Comparison of ENCODE assay signal across 14 mouse cellular contexts in the genomic region with DNA sequence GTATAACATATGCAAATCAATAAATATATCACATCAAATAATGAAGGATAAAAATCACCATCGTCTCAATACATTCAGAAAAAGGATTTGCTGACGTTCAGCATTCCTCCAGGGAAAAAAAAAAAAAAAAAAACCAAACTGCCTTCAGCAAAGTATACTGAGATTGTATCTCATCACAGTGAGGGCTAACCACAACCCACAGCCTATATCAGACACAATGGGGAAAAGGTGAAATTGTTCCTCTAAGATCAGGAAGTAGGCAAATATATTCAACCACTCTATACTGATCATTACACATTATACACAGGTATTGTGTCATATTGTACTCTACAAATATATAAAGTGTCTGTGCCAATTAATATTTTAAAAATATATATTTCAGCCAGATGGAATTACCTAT.
"Had no signal": no experiment of that assay in that cellular context is flagged by ENCODE, and none has a peak within 500 bp of the region (broad histone marks: within the 10 kb centered on the region; RNA-seq: fewer than 3 reads in every experiment).

No protein-coding gene starts in this region.

- H3K4me3 ChIP-seq: megakaryocyte, embryonic 14.5 days; midbrain, embryonic 13.5 days; midbrain, embryonic 15.5 days; neural tube, embryonic 12.5 days; stomach, embryonic 15.5 days had no signal

- H3K4me1 ChIP-seq: megakaryocyte, embryonic 14.5 days; midbrain, embryonic 13.5 days; midbrain, embryonic 15.5 days; neural tube, embryonic 12.5 days; stomach, embryonic 15.5 days had no signal

- H3K9ac ChIP-seq: lung, embryonic 14.5 days; midbrain, embryonic 13.5 days; midbrain, embryonic 15.5 days; neural tube, embryonic 12.5 days; stomach, embryonic 15.5 days had no signal

- H3K27ac ChIP-seq: midbrain, embryonic 13.5 days; midbrain, embryonic 15.5 days; neural tube, embryonic 12.5 days; stomach, embryonic 15.5 days; stomach, postnatal 0 days had no signal

- H3K4me2 ChIP-seq: lung, embryonic 14.5 days; midbrain, embryonic 11.5 days; midbrain, embryonic 13.5 days; midbrain, embryonic 15.5 days; neural tube, embryonic 12.5 days; stomach, embryonic 15.5 days had no signal

- H3K9me3 ChIP-seq: megakaryocyte, embryonic 14.5 days; midbrain, embryonic 13.5 days; midbrain, embryonic 15.5 days; neural tube, embryonic 12.5 days; stomach, embryonic 15.5 days had no signal

- ATAC-seq: midbrain, embryonic 13.5 days; midbrain, embryonic 15.5 days had no signal

- H3K27me3 ChIP-seq: megakaryocyte, embryonic 14.5 days; midbrain, embryonic 13.5 days; midbrain, embryonic 15.5 days; neural tube, embryonic 12.5 days; stomach, embryonic 15.5 days had no signal

- H3K36me3 ChIP-seq: midbrain, embryonic 15.5 days; neural tube, embryonic 12.5 days; stomach, embryonic 15.5 days had no signal

- DNase-seq: lung, embryonic 14.5 days; lung, postnatal 10 days; lung, postnatal 4 days; right cerebral cortex, postnatal 14 days; thymus, adult 2 months; thymus, postnatal 25 days; thymus, postnatal 4 days had no signal
